Mouse (Mus musculus) urinary bladder, postnatal 4 days (tissue): Measurements from ENCODE around the gene Capn10.

ENCODE experiments used
- DNase-seq, 2 experiments: peaks; one replicate each; pipeline ENCODE4 v3.0.0; 2021 to 2022; ENCODE audit warnings: low spot score in 2 of 2

The Capn10 gene

GRCm38 (mm10) chr1:92919775-92920174 lies 14.4 kb upstream of the Capn10 start:
- no peak for DNase-seq

GRCm38 (mm10) chr1:92920474-92921200 lies 13.5 kb upstream of the Capn10 start:
- no peak for DNase-seq

- DNase-seq, result no peak
These were observed 12.7 kb upstream of the Capn10 start for GRCm38 (mm10) chr1:92921496-92921895.

- DNase-seq, result no peak
These were observed 3.9 kb upstream of the Capn10 start for GRCm38 (mm10) chr1:92930171-92930706.

GRCm38 (mm10) chr1:92933611-92934010 lies 565 bp upstream of the Capn10 start:
- DNase-seq, result no peak

- no peak for DNase-seq
These were observed 1.1 kb downstream of the Capn10 start for GRCm38 (mm10) chr1:92935054-92935962.

GRCm38 (mm10) chr1:92935977-92936376 lies 1.8 kb downstream of the Capn10 start:
- DNase-seq, result no peak

- DNase-seq, result no peak
These were observed 2.3 kb downstream of the Capn10 start for GRCm38 (mm10) chr1:92936467-92936866.

GRCm38 (mm10) chr1:92937797-92938196 lies 3.6 kb downstream of the Capn10 start:
- DNase-seq, result no peak

GRCm38 (mm10) chr1:92939746-92940145 lies 5.6 kb downstream of the Capn10 start:
- no peak for DNase-seq

GRCm38 (mm10) chr1:92943219-92943989 lies 9.2 kb downstream of the Capn10 start:
- DNase-seq, result no peak

GRCm38 (mm10) chr1:92947966-92948365 lies 13.8 kb downstream of the Capn10 start:
- peak in 1 of 2 experiments; percentile 12 for DNase-seq

GRCm38 (mm10) chr1:92949426-92949825 lies 15.2 kb downstream of the Capn10 start:
- peak in 1 of 2 experiments; percentile 55 for DNase-seq

- peak in 1 of 2 experiments; percentile 4 for DNase-seq
These were observed 16.4 kb downstream of the Capn10 start, which contains the start of gene Gpr35 for GRCm38 (mm10) chr1:92950607-92951006. TSS of gene Gpr35 (plus strand) at chr1:92950865.

GRCm38 (mm10) chr1:92953641-92954040 lies 19.5 kb downstream of the Capn10 start:
- peak in 1 of 2 experiments; percentile 28 for DNase-seq

- DNase-seq, result peak in 1 of 2 experiments; percentile 68
These were observed 22.6 kb downstream of the Capn10 start for GRCm38 (mm10) chr1:92956571-92957335.

- peak in 1 of 2 experiments; percentile 13 for DNase-seq
These were observed 24.8 kb downstream of the Capn10 start for GRCm38 (mm10) chr1:92958999-92959398.

- DNase-seq, result peak in 1 of 2 experiments; percentile 48
These were observed 36.6 kb downstream of the Capn10 start for GRCm38 (mm10) chr1:92970791-92971190.

- peak in 1 of 2 experiments; percentile 51 for DNase-seq
These were observed 38.0 kb downstream of the Capn10 start for GRCm38 (mm10) chr1:92971879-92972795.

GRCm38 (mm10) chr1:92972854-92973253 lies 38.7 kb downstream of the Capn10 start:
- peak in 1 of 2 experiments; percentile 61 for DNase-seq
